Mouse (Mus musculus): Measurements from ENCODE around the gene Znrf4.

Gene Znrf4

GRCm38 (mm10) chr17:56464817-56465216 is 47.4 kb downstream of the Znrf4 start:
- DNase-seq (ENCODE audit: low spot score) = no peak

GRCm38 (mm10) chr17:56464345-56464744 is 47.9 kb downstream of the Znrf4 start:
- peak; percentile 36 for DNase-seq (ENCODE audit: low spot score)

GRCm38 (mm10) chr17:56463500-56463899 is 48.7 kb downstream of the Znrf4 start:
- no peak for DNase-seq (ENCODE audit: low spot score)

GRCm38 (mm10) chr17:56462835-56463455 is 49.3 kb downstream of the Znrf4 start:
- DNase-seq (ENCODE audit: low spot score) = peak; percentile 81

- peak; percentile 100 for DNase-seq (ENCODE audit: low spot score)
Measured at GRCm38 (mm10) chr17:56461771-56462743, 50.2 kb downstream of the Znrf4 start.

All from adipocyte (in vitro differentiated cells).